Mouse (Mus musculus) midbrain, embryonic 10.5 days (tissue): ENCODE results near the gene Dok4. TPM values are rescaled to one million over a fixed set of nuclear protein-coding genes. Genes with fewer than 3 reads are reported as not detected.

ENCODE experiments used
- polyA plus RNA-seq: library from polyadenylated mRNA; unstranded; fragments of >200 nt; fragmentation: Nextera tagmentation; extraction: Ambion mirVana; gene quantifications from 2 replicates; pipeline ENCODE4 v1.2.1, GENCODE M21; 2016

Gene Dok4
- polyA plus RNA-seq, 1 experiment from 2014 or later: 11.3 TPM

Other genes with a start within 250 kb of the Dok4 start
- gene Arl2bp, start 209.7 kb downstream of the Dok4 start, polyA plus RNA-seq: 210 and 222 TPM in 2 replicates
- 0.34 and 0.36 TPM in 2 replicates for gene Pllp, start 180.1 kb downstream of the Dok4 start, polyA plus RNA-seq
- not detected in 2 replicates for gene Ccl22, start 130.7 kb downstream of the Dok4 start, polyA plus RNA-seq
- gene Cx3cl1, start 104.3 kb downstream of the Dok4 start, polyA plus RNA-seq: 13.6 and 14.3 TPM in 2 replicates
- not detected in 2 replicates for gene Ccl17, start 65.9 kb downstream of the Dok4 start, polyA plus RNA-seq
- gene Coq9, start 38.0 kb downstream of the Dok4 start, polyA plus RNA-seq: 50.4 and 52.6 TPM in 2 replicates
- gene Ciapin1, start 38.0 kb downstream of the Dok4 start, polyA plus RNA-seq: 185 and 201 TPM in 2 replicates
- gene Polr2c, start 18.9 kb downstream of the Dok4 start, polyA plus RNA-seq: 163 and 176 TPM in 2 replicates
- 13.0 and 13.1 TPM in 2 replicates for gene Ccdc102a, start 41.8 kb upstream of the Dok4 start, polyA plus RNA-seq
- 0.36 and 0.74 TPM in 2 replicates for gene Adgrg5, start 47.4 kb upstream of the Dok4 start, polyA plus RNA-seq
- 116 and 163 TPM in 2 replicates for gene Adgrg1, start 98.4 kb upstream of the Dok4 start, polyA plus RNA-seq
- 3.8 and 3.9 TPM in 2 replicates for gene Adgrg3, start 141.4 kb upstream of the Dok4 start, polyA plus RNA-seq
- gene Drc7, start 178.8 kb upstream of the Dok4 start, polyA plus RNA-seq: 0.11 and 0.14 TPM in 2 replicates
- gene Katnb1, start 204.9 kb upstream of the Dok4 start, polyA plus RNA-seq: 32.0 and 34.2 TPM in 2 replicates